Mouse (Mus musculus) gonadal fat pad, adult 2 months (tissue): ENCODE measurements around the gene Rasgef1b. TPM values are rescaled to one million over a fixed set of nuclear protein-coding genes. Genes with fewer than 3 reads are reported as not detected.

Experiments
- DNase-seq: peaks from one replicate; pipeline ENCODE4 v3.0.0-alpha.2; 2012; ENCODE audit warnings: low read depth
- polyA plus RNA-seq: library from polyadenylated mRNA; depleted of rRNA; stranded (reverse); fragments of >200 nt; gene quantifications from 2 replicates; pipeline ENCODE4 v1.2.3, GENCODE M21; 2012

The Rasgef1b gene
- polyA plus RNA-seq, 1 experiment = 9.9 TPM

DNA sequence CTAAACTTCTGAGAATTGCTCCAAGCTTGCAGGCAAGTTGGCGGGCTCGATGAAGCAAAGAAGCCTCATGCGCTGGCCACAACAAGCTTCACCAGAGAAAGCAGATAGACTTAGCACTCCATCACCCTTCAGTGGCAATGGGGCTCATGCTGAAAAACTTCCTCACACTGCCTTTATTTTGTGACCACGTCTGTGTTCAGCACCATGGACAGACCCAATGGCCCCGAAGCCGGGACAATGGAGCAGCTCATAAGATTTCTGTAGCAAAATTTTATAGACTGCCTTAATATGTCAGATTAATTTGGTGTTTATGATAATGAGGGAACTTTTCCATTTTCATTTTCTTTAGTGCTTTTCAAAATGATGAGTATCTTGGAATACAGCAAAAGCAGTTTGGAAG lies 21.6 kb downstream of the Rasgef1b start:
- no peak for DNase-seq

DNA sequence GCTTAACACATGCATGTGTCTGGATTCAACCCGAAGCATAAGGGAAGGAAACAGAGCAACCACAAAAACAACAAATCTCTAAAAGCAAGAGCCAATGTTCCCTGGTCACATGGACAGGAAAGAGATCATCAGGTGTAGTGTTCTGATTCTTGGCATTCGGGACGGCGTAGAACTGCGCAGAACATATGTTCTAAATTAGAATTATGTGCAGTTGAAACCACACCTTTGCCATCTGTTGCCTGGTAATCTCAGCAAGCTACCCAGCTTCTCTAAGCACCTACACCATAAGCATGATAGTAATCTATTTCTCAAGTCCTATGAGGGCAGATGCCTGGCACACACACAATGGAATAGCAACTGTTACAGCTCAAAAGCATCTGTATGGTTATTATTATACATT lies 27.1 kb downstream of the Rasgef1b start:
- DNase-seq = no peak

DNA sequence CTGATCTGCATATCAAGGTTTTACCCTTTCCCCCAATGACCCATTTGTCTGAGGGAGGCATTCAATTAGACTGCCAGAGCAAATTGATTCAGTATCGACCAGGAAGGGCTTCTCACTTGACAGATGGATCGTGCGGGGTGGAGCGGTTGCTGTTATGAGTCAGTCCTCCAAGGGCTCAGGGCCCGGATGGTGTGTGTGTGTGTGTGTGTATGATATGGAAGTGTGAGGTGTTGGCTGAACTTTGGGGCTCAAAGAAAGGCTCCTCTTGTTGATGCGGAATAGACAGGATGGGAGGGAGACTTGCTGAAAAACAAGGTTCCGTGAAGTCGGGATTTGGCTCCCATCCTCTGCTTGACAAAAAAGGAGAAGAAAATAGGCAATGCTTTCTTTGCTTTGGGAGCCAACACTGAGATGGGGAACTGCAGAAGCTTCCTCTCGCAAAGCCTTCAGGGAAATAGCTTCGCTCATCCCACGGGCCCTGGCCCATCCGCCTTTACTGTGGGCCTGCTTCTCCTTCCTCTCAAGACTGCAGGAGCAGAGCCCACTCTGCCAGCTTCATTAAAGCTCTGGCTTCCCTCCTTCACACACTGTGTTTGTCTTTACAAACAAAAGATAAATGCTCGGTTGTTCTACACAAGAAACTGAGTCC lies 34.0 kb downstream of the Rasgef1b start:
- no peak for DNase-seq

DNA sequence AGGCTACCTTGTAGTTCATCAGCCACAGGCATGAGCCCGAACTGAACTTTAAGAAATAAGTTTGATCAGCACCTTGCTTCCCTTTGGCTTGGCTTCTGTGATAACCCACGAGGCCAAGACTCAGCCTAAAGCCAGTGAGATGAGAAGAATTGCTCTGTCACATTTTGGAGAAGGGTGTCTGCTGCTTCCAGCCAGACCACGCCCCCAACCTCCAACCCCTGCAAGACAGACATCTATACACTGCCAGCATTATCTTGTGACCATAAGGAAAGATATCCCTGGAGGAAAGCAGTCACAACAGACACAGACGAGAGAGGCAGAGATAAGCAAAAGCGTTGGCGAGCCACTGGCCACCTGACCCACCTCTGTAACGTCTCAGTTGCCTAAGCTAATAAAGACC lies 39.0 kb downstream of the Rasgef1b start:
- no peak for DNase-seq

DNA sequence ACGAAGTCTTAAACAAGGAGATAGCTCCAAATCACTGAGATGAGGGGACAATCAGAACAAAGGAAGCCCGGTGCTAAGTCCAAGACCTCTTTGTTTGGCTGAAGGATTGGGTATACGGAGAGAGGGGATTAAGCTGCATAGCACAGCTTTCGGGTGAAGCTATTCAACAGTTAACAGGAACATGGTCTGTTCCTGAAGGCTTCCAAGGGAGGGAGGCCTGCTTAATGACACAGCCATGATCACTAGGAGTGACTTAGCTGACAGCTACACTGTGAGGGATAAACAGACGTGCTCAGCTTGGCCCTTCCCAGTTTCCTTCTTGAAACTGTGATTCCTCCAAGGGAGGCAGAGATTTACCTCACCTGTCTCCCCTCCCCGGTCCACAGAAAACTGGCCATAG lies 41.0 kb downstream of the Rasgef1b start:
- no peak for DNase-seq

DNA sequence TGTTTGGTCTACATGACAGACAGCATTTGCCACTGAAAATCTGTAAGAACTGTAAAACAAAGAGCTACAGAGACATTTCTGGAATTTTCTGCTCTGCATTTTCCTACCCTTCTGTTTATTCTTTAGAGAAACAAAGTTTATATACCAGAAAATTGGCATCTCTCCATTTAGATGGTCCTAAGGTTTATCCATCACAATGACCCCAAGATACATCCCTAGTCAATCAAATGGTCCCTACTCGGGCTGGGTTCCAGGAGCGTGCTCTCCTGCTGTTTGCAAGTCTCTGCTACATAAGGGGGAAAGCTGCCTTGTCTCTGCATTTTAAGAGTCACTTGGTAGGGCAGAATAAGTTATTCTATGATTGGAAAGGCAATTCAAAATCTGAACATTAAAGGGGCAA lies 44.8 kb downstream of the Rasgef1b start:
- no peak for DNase-seq

DNA sequence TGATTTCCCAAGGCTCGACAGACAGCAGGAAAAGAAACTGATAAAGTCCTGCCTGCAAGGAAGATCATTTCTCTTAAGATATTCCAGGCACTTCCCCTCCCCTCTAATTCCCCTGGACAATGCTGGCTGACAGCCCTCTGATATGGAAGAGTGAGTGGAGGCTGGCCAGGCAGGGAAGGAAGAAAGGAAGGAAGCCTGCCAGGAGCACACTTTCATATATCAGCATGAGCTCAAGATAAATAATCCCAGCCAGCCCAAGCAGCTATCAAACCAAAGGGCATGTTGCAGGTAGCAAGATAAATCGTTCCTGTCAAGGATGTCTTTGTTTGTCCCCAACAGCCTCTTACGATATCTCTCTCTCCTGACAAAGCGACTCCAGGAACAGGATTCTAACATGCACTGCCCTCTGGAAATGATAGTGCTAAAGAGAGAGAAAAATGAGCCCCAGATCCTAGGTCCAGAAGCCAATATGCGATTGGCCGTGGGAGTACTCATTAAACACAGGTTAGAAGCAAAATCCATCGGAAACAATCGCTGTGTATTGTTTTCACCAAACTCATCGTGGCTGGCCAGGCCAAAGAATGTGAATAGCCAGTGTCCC lies 58.8 kb downstream of the Rasgef1b start:
- no peak for DNase-seq

DNA sequence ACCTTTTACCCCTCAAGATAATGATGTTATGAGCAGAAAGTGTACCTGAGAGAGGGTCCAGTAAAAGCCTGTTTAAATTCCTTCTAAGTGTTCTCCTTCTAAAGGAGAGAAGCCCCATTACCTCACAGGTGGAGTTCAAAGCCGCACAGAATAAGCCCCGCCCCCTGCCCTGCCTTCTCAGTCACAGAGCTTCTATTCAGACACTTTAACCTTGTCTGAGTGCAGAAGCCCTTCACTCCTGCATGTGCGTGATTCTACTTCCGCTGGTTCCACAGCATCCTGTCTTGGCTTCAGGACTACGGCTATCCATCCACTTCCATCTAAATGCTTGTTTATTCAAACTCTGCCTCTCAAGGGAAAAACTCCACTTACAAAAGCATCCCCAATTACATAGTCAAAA lies 72.8 kb downstream of the Rasgef1b start:
- DNase-seq = no peak

DNA sequence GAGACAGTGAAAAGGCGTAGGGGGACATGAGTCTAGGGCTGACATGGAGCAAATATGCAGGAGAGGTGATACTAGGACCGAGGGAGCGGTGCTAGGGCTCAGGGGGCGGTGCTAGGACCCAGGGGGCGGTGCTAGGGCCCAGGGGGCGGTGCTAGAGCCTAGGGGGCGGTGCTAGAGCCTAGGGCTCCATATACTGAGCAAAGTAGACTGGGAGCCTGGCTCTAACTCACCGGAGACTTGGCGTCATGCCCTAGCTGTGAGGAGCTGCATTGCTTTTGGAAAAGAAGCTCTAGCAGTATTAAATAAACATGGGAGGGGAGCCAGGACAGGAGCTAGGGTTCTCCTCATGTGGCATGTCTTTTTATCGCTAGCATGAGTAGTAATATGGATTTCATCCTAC lies 75.9 kb downstream of the Rasgef1b start:
- no peak for DNase-seq

DNA sequence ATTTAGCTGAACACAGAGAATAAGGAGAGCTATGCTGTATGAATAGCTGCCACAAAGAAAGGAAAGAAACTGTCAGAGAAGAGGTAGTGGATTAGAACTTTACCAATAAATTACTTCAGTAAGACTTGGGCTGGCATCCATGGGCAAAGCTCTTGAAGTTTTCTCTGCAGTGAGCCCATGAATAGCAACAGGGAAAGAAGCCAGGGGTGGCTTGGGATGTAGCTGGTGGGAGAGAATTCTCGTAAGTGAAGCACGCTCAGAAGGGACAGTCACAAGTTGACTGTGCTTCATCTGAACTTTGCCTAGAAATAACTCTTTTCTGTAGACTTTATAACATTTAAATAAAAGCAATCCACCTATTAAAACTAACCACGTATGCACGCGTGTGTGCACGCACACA lies 87.5 kb downstream of the Rasgef1b start:
- no peak for DNase-seq

DNA sequence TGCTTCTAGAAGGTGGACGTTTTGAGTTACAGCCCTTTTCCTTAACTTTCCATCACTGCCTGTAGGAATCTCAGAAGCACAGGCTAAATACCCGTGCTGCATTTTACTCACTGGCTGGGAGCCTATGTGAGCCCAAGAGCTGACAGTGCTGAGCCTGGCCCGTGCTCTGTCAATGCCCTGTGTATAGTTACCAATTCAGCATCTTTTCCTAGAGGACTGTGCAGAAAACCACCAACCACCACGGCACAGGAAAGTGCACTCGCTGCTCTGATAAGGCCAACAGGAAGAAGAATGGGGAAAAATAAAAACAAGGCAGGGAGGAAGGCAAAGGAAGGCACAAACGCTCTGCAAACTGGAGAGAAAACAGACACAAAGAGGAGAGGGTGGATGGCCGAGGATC lies 92.3 kb downstream of the Rasgef1b start:
- DNase-seq = no peak

DNA sequence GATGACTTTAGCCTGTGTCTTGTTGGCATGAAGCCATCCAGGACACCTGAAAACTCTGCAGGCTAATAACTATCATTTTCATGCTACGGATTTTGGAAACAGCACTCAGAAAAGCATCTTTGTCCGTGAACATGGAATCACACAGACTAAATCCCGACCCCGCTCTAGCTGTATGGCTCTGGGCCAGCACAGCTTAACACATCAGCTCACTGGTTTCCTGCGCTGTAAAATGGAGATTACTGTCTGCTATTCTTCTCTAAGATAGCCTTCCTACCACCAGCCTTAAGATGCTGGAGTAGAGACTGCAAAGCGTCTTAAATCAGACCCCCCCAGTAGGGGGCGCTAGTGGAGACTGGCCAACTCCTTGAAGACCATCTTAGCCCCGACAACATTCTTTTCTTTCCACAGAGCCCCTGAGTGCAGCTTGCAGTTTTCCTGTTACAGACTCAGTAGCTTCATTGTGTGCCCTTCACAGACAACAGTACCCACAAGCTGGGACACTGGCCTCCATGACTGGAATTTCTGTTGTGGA lies 94.8 kb downstream of the Rasgef1b start:
- no peak for DNase-seq

DNA sequence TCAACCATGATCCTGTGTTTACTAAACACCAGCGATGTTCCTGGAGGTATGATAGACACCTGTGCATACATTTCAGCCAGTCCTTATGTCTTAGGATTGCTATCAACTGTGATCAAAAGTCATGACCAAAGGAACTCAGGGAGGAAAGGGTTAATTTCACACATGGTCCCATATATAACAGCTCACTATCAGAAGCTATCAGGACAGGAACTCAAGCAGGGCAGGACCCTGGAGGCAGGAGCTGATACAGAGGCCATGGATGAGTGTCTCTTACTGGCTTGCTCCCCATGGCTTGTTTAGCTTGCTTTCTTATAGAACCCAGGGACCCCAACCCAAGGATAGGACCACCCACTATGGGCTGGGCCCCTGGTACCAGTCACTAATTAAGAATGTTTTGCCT lies 95.3 kb downstream of the Rasgef1b start:
- DNase-seq = no peak

DNA sequence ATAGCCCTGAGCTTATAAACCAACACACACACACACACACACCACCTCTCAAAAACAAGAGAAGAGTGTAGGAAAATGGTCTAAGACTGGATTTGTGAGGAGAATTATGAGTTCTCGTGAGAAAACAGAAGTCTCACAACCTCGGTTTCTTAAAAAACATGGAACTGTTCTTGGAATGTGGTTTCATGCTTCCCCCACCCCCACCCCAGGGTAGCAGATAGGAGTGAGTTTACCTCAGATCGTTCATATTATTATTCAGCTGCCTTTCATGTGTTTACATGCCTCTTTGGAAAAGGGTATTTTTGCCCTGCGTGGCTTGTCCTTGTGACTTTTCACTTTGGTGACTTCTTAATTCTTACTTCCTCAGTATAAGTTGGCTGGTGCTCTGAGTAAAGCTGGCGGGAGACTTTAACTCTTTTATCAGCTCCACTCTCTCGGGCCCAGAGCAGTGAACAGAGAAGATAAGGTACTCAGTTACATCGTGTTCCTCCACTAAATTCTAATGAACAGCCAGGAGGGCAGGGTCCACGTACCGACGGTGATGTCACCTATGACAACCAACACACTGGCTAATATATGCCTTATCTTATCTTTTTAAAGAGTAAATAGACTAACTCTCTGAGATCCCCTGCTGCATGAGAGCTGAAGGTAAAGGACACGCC lies 96.1 kb downstream of the Rasgef1b start:
- no peak for DNase-seq

DNA sequence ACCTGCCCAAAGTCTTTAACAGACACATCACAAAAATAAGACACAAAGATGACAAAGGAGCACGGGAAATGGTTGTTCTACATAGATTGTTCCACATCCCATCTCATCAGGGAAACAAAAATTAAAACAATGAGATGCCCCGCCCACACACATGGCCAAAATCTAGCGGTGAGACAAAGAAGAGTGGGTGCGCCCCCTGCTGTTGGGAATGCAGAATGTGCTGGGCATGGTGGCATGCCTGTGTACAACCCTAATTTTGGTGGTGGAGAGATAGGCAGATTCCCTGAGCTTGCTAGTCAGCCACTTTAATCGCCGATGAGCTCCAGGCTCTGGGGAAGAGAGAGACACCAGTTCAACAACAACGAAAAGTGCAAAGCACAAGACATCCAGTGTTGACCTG lies 98.8 kb downstream of the Rasgef1b start:
- no peak for DNase-seq

DNA sequence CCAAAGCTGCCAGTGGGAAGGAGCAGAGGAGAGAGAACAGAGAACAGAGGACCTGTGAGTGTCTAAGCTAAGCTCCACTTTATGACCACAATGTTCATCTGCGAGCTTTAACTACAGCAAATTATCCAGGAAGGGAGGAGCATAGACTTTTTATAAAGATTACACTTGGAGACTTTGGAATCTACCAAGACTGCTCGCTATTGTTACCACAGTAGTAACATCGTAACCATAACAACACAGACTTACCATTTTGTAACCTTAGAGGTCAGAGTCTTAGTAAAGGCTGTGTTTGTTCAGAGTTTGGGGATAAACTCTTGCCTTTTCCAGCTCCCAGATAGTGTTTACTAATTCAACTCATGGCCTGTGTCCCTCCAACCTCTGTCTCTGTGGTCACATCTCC lies 103.3 kb downstream of the Rasgef1b start:
- DNase-seq = no peak

DNA sequence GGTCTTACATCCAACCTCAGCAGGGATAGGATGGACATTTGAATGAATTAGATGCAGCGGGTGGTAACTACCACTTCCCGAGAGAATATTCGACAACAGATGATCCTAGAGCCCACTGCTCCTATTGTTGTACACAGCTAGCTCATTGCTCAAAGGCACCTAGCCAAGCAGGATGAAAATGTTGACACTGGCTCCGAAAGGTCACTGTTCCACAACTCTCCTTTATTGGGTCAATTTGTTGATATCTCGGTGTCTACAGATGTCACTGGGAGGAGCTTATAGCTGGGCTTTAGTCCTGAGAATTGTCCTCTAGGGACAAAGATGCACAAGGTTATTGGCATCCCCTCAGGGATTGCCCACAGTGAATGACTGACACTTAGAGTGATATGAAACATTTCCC lies 108.1 kb downstream of the Rasgef1b start:
- no peak for DNase-seq

DNA sequence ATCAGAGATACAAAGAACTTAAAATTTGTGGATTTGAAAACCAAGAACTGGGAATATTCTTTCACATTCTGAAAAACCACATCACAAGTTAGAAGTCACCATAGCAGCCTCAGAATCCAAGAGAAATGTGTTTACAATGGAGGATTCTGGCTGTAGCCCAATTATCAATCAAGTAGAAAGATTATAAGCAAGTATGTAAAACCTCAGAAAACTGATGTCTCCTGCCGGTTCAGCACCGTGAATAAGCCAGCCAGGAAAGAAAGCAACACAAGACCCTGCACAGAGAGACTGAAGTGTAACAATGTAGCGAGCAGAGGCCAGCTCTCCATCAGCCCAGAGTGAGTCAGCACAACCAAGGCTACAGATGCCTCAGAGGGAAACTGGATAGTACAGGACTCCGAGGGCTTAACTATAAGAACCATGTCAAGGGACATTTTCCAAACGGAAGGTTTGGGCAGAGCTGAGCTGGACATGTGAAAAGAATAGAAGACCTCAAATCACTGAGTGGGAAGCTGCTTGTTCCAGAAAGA lies 111.5 kb downstream of the Rasgef1b start:
- no peak for DNase-seq

DNA sequence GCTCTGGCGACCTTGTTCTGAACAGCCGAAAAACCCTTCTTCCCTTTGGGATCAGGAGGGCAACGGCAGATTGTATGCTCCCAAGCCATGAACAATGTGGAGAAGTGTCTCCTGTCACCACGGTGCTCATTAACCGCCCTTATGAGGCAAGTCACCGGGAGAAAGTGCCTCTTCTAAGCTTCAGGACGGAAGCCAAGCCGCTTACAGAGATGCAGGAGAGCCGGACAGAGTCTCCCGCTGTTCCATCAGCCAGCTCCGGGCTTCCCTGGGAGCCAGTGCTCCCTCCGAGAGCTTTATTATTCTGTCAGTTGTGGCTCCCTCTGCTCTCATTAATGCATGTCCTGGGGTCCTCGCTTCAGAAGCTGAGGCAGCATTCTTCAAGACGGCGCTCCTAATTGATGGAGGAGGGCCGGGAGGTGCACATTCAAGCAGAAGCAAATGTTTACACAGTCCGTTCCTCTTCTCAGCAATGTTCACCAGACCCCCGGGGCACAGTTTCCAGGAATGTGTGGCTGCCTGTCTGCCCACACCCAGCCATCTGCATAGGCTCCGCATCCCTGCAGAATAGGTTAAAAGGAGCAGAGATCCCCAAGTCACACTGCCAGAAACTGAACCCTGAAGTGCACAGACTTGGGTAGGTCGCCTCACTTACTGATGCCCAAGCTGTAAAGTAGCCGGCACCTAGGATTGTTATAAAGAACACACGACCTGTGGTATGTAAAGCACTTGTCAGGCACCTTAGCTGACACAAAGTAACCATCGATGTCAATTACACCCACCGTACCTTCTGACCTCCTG lies 115.3 kb downstream of the Rasgef1b start:
- no peak for DNase-seq

DNA sequence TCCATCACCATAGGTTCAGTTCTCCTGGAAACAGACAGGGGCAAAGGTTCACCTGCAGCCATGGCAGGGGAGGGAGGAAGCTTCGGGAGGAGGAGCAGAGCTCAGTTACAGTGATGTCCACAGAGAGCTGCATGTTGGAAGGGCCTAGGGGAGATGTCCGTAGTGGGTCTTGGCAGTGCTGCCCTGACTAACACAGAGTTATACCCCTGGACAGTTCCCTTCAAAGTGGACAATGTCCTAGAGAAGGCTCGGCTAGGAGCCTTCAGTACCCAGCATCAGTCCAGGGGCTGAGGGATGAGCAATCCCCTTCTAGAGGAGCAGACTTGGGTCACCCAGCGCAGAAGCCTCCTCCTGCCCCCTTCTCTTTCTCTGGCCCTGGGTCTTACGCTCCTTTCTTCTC lies 121.3 kb downstream of the Rasgef1b start:
- DNase-seq = no peak

DNA sequence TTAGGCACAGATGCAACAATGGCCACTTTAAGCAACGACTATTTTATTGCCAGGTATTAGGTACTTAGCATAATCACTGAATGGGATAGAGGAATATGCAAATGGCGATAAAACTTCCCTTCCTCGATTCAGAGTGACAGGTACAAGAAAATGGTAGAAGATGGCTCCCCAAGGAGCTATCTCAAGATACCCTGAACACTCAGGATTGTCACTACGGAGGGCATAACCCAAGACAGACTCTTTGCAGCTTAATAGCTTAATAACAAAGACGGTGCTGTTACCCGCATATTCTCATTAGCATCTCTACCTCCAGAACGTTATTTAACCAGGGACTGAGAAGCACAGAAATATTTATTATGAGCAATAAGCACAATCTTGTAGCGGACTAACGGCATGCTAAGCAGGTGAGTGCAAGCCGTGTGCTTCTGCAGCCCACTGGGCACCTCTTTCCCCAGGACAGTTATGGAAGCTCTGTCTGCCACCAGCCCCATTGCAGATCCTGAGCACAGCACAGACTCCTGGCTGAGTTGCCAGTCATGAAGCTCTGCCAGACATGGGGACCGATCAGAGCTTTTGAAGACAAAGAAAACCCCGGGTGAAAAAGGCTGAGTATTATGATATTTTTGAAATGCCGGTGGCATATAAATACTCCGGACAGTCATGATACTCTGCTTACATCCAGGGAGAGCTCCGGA lies 122.6 kb downstream of the Rasgef1b start:
- no peak for DNase-seq
